Comparison of ENCODE assay signal across 18 mouse cellular contexts in the genomic region with DNA sequence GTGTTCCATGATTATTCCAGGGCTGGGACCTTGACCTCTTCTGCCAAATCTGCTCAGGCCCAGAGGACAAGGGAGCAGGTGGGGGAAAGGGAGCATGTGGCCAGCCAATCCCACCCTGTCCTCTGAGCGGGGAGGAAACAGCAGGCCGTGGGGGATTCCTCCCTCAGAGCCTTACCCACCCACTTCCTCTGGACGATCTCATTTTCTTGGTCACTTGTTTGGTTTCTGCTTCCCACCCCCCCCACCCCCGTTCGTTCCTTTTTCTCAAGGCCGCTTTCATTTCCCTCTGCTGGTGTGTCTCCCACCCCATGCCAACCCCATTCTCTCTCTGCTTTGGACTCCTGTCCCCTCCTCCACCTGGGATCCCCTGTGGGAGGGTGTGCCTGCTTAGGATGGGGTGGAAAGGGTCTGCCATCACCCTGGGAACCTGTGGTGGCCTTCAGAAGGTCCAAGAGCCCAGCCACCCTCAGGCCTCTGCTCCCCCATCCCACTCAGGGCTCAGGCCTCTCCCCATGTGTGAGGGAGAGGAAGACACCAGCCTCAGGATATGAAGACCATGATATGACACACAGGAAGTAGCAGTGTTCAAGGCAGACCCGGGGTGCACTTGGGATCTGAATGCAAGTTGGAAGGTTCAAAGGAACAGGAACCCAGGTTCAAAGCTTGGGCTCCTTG.
DNase-seq lines count a peak whose midpoint lies in the region; ATAC-seq and TF ChIP-seq lines count a peak whose summit lies in the region.
"Had no signal": no experiment of that assay in that cellular context is flagged by ENCODE, and none has a peak within 500 bp of the region (broad histone marks: within the 10 kb centered on the region; RNA-seq: fewer than 3 reads in every experiment).

No protein-coding gene starts in this region.

- peak overlapping the region; percentile 77 for H3K27ac ChIP-seq in spleen, adult 2 months (ENCODE audit: insufficient read depth, low read length)
- H3K27ac ChIP-seq: forebrain, embryonic 12.5 days; heart, embryonic 15.5 days; limb, embryonic 12.5 days had no signal

- no peak for TF ChIP-seq CTCF in spleen, adult 2 months (IDR thresholded peaks at IDR 0.05; ENCODE audit: extremely low read depth, insufficient read depth, insufficient read length, insufficient replicate concordance)

- H3K4me3 ChIP-seq in spleen, adult 2 months (ENCODE audit: extremely low read depth, insufficient read depth, insufficient read length), result no peak overlapping the region
- H3K4me3 ChIP-seq: forebrain, embryonic 12.5 days; heart, embryonic 15.5 days; limb, embryonic 12.5 days had no signal

- 13% methylated on average over 7 of the region's 7 CpGs for WGBS in spleen, adult 2 months

- H3K4me1 ChIP-seq in spleen, adult 2 months (ENCODE audit: control insufficient read depth, insufficient read depth, insufficient read length), result peaks cover 36% of the 10 kb centered on the region; the same call in 1 of the 2 replicates

- peak; percentile 94 for DNase-seq in heart, adult 11 months
- DNase-seq in heart, postnatal 25 days (ENCODE audit: low spot score), result no peak
- DNase-seq in spleen, adult 2 months (ENCODE audit: low read depth in 1 of 2, low spot score in 2 of 2), result peak in 1 of 2 experiments; percentile 43
- DNase-seq in spleen, postnatal 10 days (ENCODE audit: low spot score in 2 of 2), result no peak
- DNase-seq in splenic B cell, adult 2 months (ENCODE audit: low read depth, low spot score), result peak; percentile 72
- DNase-seq in cerebellum, adult 9-11 months, result no peak
- no peak for DNase-seq in cerebellum, postnatal 14 days
- DNase-seq: adrenal gland, postnatal 25 days; cerebellum, adult 2 months; gastrocnemius, postnatal 10 days; kidney, adult 18-20 months; kidney, postnatal 4 days; lung, adult 2 months; midbrain, embryonic 14.5 days had no signal

- intact Hi-C loops in heart, postnatal 25 days (cut with DNase I), result no loop called here

- no peaks in the 10 kb centered on the region for H3K27me3 ChIP-seq in spleen, adult 2 months (ENCODE audit: control insufficient read depth, insufficient read depth, low read length)
- H3K27me3 ChIP-seq in splenic B cell, adult 2 months (ENCODE audit: control insufficient read depth, insufficient read depth, low read length, poor library complexity, severe bottlenecking), result no peaks in the 10 kb centered on the region
- H3K27me3 ChIP-seq: forebrain, embryonic 12.5 days; limb, embryonic 12.5 days had no signal

- ATAC-seq in megakaryocyte, adult 5-6 weeks (ENCODE audit: poor library complexity, severe bottlenecking), result peak; percentile 70

- H3K36me3 ChIP-seq in spleen, adult 2 months (ENCODE audit: control insufficient read depth, insufficient read depth, low read length), result no peaks in the 10 kb centered on the region
- no peaks in the 10 kb centered on the region for H3K36me3 ChIP-seq in splenic B cell, adult 2 months (ENCODE audit: control insufficient read depth, insufficient read depth, low read length, poor library complexity, severe bottlenecking)
- H3K36me3 ChIP-seq: forebrain, embryonic 12.5 days; heart, embryonic 15.5 days; limb, embryonic 12.5 days had no signal

- no peak for TF ChIP-seq POLR2A in spleen, adult 2 months (IDR thresholded peaks at IDR 0.05; ENCODE audit: low read depth, low read length)

Comparison
In these comparisons a context has a peak if more than half of its experiments do, and no peak if none do; other contexts are left out.
1. DNase-seq: peak in heart, adult 11 months (single experiment) and splenic B cell, adult 2 months (single experiment); none in heart, postnatal 25 days (single experiment), spleen, postnatal 10 days (0 of 2), cerebellum, adult 9-11 months (single experiment) and cerebellum, postnatal 14 days (0 of 2).